In genomic region chr2:128470351-128470750, GRCm38 (mm10) we compare ENCODE assay signal across 11 mouse cellular contexts.
DNase-seq lines count a peak whose midpoint lies in the region; ATAC-seq and TF ChIP-seq lines count a peak whose summit lies in the region.
"Had no signal": no experiment of that assay in that cellular context is flagged by ENCODE, and none has a peak within 500 bp of the region (broad histone marks: within the 10 kb centered on the region; RNA-seq: fewer than 3 reads in every experiment).

No protein-coding gene starts in this region.

- peak; percentile 57 for DNase-seq in R1 (ENCODE audit: low read depth, low spot score)
- DNase-seq in thymus, postnatal 0 days (ENCODE audit: low spot score) = peak; percentile 48
- DNase-seq in cerebellum, adult 9-11 months = no peak
- no peak for DNase-seq in right cerebral cortex, adult 18-20 months
- no peak for DNase-seq in midbrain, embryonic 11.5 days (ENCODE audit: low spot score, missing footprints)
- DNase-seq: cerebellum, postnatal 36 days; kidney, postnatal 25 days had no signal

- H3K4me2 ChIP-seq in intestine, embryonic 15.5 days (replicated peaks) = no peak overlapping the region
- no peak overlapping the region for H3K4me2 ChIP-seq in intestine, postnatal 0 days (replicated peaks; ENCODE audit: low read depth)
- no peak overlapping the region for H3K4me2 ChIP-seq in midbrain, embryonic 11.5 days
- H3K4me2 ChIP-seq: liver, embryonic 15.5 days had no signal

- no peaks in the 10 kb centered on the region for H3K27me3 ChIP-seq in intestine, embryonic 15.5 days (replicated peaks)
- H3K27me3 ChIP-seq in intestine, postnatal 0 days (replicated peaks; ENCODE audit: control insufficient read depth, insufficient read depth, low read length) = no peaks in the 10 kb centered on the region
- H3K27me3 ChIP-seq in midbrain, embryonic 11.5 days (ENCODE audit: control insufficient read depth, insufficient read depth, low read length) = no peaks in the 10 kb centered on the region
- H3K27me3 ChIP-seq: liver, embryonic 15.5 days had no signal

- TF ChIP-seq CTCF in intestine, postnatal 0 days (IDR thresholded peaks at IDR 0.05; ENCODE audit: low read depth) = no peak

- no peak overlapping the region for H3K9ac ChIP-seq in intestine, embryonic 15.5 days
- no peak overlapping the region for H3K9ac ChIP-seq in intestine, postnatal 0 days (ENCODE audit: low read depth, low read length)
- no peak overlapping the region for H3K9ac ChIP-seq in midbrain, embryonic 11.5 days (ENCODE audit: low read length)
- H3K9ac ChIP-seq: liver, embryonic 15.5 days had no signal

- H3K4me1 ChIP-seq in intestine, embryonic 15.5 days (replicated peaks) = no peaks in the 10 kb centered on the region
- H3K4me1 ChIP-seq in intestine, postnatal 0 days (replicated peaks; ENCODE audit: control insufficient read depth, insufficient read depth, low read length) = no peaks in the 10 kb centered on the region
- H3K4me1 ChIP-seq in midbrain, embryonic 11.5 days (ENCODE audit: control insufficient read depth, insufficient read depth, low read length) = no peaks in the 10 kb centered on the region

- WGBS in intestine, embryonic 15.5 days = 59% methylated on average over 5 of the region's 5 CpGs
- WGBS in intestine, postnatal 0 days = 52% methylated on average over 5 of the region's 5 CpGs
- WGBS in midbrain, embryonic 11.5 days = 56% methylated on average over 5 of the region's 5 CpGs

- H3K4me3 ChIP-seq in intestine, embryonic 15.5 days (replicated peaks) = no peak overlapping the region
- no peak overlapping the region for H3K4me3 ChIP-seq in intestine, postnatal 0 days (ENCODE audit: low read depth, low read length)
- no peak overlapping the region for H3K4me3 ChIP-seq in midbrain, embryonic 11.5 days (ENCODE audit: low read depth, low read length)
- H3K4me3 ChIP-seq: liver, embryonic 15.5 days had no signal

- H3K36me3 ChIP-seq in intestine, embryonic 15.5 days = no peaks in the 10 kb centered on the region
- no peaks in the 10 kb centered on the region for H3K36me3 ChIP-seq in intestine, postnatal 0 days (ENCODE audit: control insufficient read depth, insufficient read depth)
- H3K36me3 ChIP-seq in midbrain, embryonic 11.5 days (ENCODE audit: control insufficient read depth, insufficient read depth, low read length) = no peaks in the 10 kb centered on the region
- H3K36me3 ChIP-seq: liver, embryonic 15.5 days had no signal

- ATAC-seq in intestine, embryonic 15.5 days = 0 out of 2 replicates have a peak, but pooled peaks have one; percentile 49
- no peak; the same call in 1 of the 2 replicates for ATAC-seq in intestine, postnatal 0 days
- ATAC-seq in inflammation-experienced regulatory T-cells, adult 6 months = peak; percentile 92
- ATAC-seq in midbrain, embryonic 11.5 days (ENCODE audit: low FRiP score) = no peak

- no peaks in the 10 kb centered on the region for H3K9me3 ChIP-seq in intestine, embryonic 15.5 days
- no peaks in the 10 kb centered on the region for H3K9me3 ChIP-seq in intestine, postnatal 0 days (ENCODE audit: control insufficient read depth)
- H3K9me3 ChIP-seq in midbrain, embryonic 11.5 days (ENCODE audit: control insufficient read depth, low read length) = no peaks in the 10 kb centered on the region
- H3K9me3 ChIP-seq: liver, embryonic 15.5 days had no signal

- H3K27ac ChIP-seq in intestine, embryonic 15.5 days = no peak overlapping the region
- no peak overlapping the region for H3K27ac ChIP-seq in intestine, postnatal 0 days (ENCODE audit: low read depth, low read length)
- no peak overlapping the region for H3K27ac ChIP-seq in midbrain, embryonic 11.5 days (ENCODE audit: low read depth, low read length)
- H3K27ac ChIP-seq: liver, embryonic 15.5 days had no signal

Comparison
In these comparisons a context has a peak if more than half of its experiments do, and no peak if none do; other contexts are left out.
1. ATAC-seq: peak in intestine, embryonic 15.5 days (single experiment) and inflammation-experienced regulatory T-cells, adult 6 months (single experiment); none in intestine, postnatal 0 days (single experiment) and midbrain, embryonic 11.5 days (single experiment).
2. DNase-seq: peak in R1 (single experiment) and thymus, postnatal 0 days (single experiment); none in cerebellum, adult 9-11 months (single experiment), right cerebral cortex, adult 18-20 months (single experiment) and midbrain, embryonic 11.5 days (single experiment).